Mouse (Mus musculus) forebrain, embryonic 14.5 days (tissue): ENCODE data around the gene Gm5930. TPM values are rescaled to one million over a fixed set of nuclear protein-coding genes. Genes with fewer than 3 reads are reported as not detected.
"Not testable (repeated sequence)": the region's sequence is repeated elsewhere in the genome, so short reads cannot be mapped to it uniquely, and the experiment has no call there.

Experiments
- ATAC-seq: fragments of 200-750 bp; cut with Nextera tagmentation; 2 replicates; pipeline ENCODE4 v1.8.0; 2017; ENCODE audit warnings: mild to moderate bottlenecking, moderate library complexity
- DNase-seq: peaks from one replicate; pipeline ENCODE4 v3.0.0-alpha.2; 2015; ENCODE audit warnings: low spot score
- H3K27ac ChIP-seq: fragments of 300-500 bp; sonication (generic); 2 replicates; pipeline ENCODE4 v1.5.1; 2014; ENCODE audit warnings: low read depth, mild to moderate bottlenecking, control low read depth, low read length, moderate library complexity
- H3K27me3 ChIP-seq: fragments of 300-500 bp; sonication (generic); replicated peaks from 2 replicates; pipeline ENCODE4 v1.6.1; 2014; ENCODE audit warnings: low read length, control low read depth, mixed read lengths; ENCODE audit not compliant: control insufficient read depth, insufficient read depth
- H3K36me3 ChIP-seq: fragments of 300-500 bp; sonication (generic); 2 replicates; pipeline ENCODE4 v1.6.1; 2014; ENCODE audit warnings: low read length, control low read depth; ENCODE audit not compliant: control insufficient read depth, insufficient read depth
- H3K4me1 ChIP-seq: fragments of 300-500 bp; sonication (generic); 2 replicates; pipeline ENCODE4 v1.6.1; 2014; ENCODE audit warnings: antibody characterized with exemption, low read length, control low read depth; ENCODE audit not compliant: control insufficient read depth, insufficient read depth
- H3K4me2 ChIP-seq: fragments of 300-500 bp; sonication (generic); 2 replicates; pipeline ENCODE4 v1.6.1; 2014; ENCODE audit warnings: mild to moderate bottlenecking, control low read depth, low read length
- H3K4me3 ChIP-seq: fragments of 300-500 bp; sonication (generic); 2 replicates; pipeline ENCODE4 v1.5.1; 2014; ENCODE audit warnings: low read depth, low read length, control low read depth
- H3K9ac ChIP-seq: fragments of 300-500 bp; sonication (generic); 2 replicates; pipeline ENCODE4 v1.6.1; 2014; ENCODE audit warnings: mild to moderate bottlenecking, low read length, control low read depth, moderate library complexity
- H3K9me3 ChIP-seq: fragments of 300-500 bp; sonication (generic); replicated peaks from 2 replicates; pipeline ENCODE4 v1.6.1; 2016; ENCODE audit warnings: low read length, control low read depth, mixed read lengths; ENCODE audit not compliant: control insufficient read depth
- WGBS: fragments of 180-500 bp; shearing (Covaris S2); extraction: QIAGEN DNeasy Blood & Tissue Kit; methylation state at CpG from one replicate; pipeline ENCODE4 v1.1.7; 2014; 5-methylcytosine and 5-hydroxymethylcytosine counted together
- polyA plus RNA-seq: library from polyadenylated mRNA; unstranded; fragments of >200 nt; fragmentation: Nextera tagmentation; extraction: Ambion mirVana; gene quantifications from 2 replicates; pipeline ENCODE4 v1.2.1, GENCODE M21; 2014

The Gm5930 gene
- polyA plus RNA-seq, result not detected in 2 replicates

DNA sequence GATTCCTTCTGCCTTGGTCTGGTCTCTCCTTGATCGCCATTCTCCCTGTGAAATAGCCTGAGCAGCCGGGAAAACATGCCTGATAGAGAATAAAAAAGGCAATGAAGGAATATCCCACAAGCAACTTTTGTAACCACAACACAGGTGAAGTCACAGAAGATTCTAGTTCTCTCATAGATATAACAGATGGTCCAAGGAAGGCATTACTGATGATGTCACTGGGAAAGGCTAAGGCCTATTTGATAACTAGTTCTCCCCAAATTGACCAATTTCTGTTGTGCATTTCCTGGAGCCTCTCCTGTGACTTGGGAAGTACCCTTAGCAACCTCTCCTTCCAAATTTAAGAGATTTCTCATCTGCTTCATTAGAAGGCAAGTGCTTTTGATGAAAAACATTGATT, at the start of gene Gm5930:
Gene Gm5930, minus strand, starts transcription at position 101 of the 400 bp plus-strand sequence.
- DNase-seq, H3K27me3 ChIP-seq, H3K4me1 ChIP-seq, H3K27ac ChIP-seq, H3K9me3 ChIP-seq, H3K36me3 ChIP-seq, H3K9ac ChIP-seq, H3K4me3 ChIP-seq, H3K4me2 ChIP-seq, ATAC-seq: not testable (repeated sequence)
- no CpG with 5 or more reads among the region's 2 CpGs for WGBS

DNA sequence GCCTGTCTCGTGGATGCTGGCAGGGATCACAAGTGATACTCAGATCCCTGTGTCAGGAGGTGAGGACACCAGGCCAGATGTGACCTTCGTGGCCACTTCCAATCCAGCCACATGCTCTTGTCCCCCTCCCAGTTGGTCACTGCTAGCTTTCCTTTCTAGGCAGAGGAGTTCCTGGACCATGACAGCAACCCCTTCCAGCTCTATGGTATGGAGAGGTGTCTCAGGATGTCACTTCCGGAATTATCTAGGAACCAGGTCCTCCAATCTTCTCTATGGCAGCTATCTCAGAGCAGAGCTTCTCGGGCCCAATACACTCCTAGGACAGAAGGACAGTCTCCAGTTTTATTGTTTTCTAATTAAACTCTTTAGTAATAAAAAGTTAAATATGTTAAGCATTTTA, 45.8 kb upstream of the Gm5930 start:
- H3K4me1 ChIP-seq, H3K4me2 ChIP-seq, H3K4me3 ChIP-seq, H3K27me3 ChIP-seq, DNase-seq, H3K27ac ChIP-seq, H3K9me3 ChIP-seq, H3K9ac ChIP-seq, ATAC-seq, H3K36me3 ChIP-seq: not testable (repeated sequence)
- WGBS, result 89% methylated on average over 3 of the region's 4 CpGs

DNA sequence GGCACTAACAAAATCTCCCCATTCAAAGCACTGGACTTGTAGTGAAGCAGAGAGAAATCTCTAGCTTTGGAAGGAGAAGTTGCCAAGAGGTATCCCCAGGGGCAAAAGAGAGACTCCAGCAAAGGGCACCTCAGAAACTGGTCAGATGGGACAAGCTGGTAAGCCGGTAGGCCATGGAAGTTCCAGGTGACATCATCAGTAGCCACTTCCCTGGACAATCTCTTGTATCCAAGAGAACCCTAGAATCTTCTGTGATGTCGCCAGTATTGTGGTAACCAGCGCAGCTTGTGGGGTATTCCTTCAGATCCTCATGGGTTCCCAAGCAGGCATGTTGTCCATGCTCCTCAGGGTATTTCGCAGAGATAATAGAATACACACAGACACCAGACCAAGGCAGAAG, 26.7 kb upstream of the Gm5930 start, which contains the start of gene Gm8229:
Gene Gm8229, plus strand, starts transcription at position 301 of the 400 bp plus-strand sequence.
- H3K27me3 ChIP-seq, ATAC-seq, H3K9ac ChIP-seq, H3K4me1 ChIP-seq, H3K9me3 ChIP-seq, H3K4me2 ChIP-seq, DNase-seq, H3K27ac ChIP-seq, H3K36me3 ChIP-seq, H3K4me3 ChIP-seq: not testable (repeated sequence)
- WGBS, result 98% methylated on average over 4 of the region's 4 CpGs

DNA sequence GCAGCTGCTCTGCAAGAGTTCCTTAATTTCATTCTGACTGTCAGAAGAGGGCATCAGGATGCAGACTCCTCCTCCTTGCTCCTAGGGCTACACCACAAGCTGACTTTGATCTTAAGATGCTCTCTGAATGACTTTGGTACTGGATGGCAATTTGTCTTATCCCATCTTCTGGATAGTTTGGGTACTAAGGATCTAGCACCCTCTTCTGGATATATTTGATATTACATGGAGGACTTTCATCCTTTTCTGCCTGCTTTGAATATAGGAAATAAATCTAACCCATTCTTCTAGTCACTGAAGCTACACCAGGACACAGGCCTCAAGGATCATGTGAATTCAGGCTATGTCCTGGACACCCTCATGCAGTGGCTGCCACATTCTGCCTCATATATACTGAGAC, 23.9 kb upstream of the Gm5930 start:
- not testable (repeated sequence) for H3K36me3 ChIP-seq, H3K9me3 ChIP-seq, ATAC-seq, H3K9ac ChIP-seq, H3K4me3 ChIP-seq, H3K27me3 ChIP-seq, H3K4me2 ChIP-seq, H3K27ac ChIP-seq, H3K4me1 ChIP-seq
- peak; percentile 7 for DNase-seq

DNA sequence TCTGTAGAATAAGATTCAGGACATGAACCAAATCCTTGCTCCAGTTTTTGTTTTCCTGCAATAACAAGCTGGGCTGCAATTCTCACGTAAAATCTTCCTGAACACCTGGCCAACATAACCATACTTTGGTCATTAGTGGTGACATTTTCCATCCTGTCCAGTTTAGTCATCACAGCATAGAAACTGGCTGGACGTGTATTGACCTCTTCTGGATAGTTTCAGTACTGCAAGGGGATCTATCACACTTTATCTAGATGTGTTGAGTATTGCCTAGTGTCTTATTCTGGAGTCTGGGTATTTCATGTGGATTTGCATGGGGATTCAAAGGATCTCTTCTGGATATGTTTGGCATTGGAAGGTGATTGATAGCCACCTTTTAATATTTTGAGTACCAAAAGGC, 23.0 kb upstream of the Gm5930 start:
- H3K27ac ChIP-seq, H3K4me1 ChIP-seq, H3K4me2 ChIP-seq, H3K4me3 ChIP-seq, DNase-seq, H3K9ac ChIP-seq, H3K36me3 ChIP-seq, ATAC-seq, H3K9me3 ChIP-seq, H3K27me3 ChIP-seq: not testable (repeated sequence)
- WGBS, result 29% methylated on average over 2 of the region's 2 CpGs

DNA sequence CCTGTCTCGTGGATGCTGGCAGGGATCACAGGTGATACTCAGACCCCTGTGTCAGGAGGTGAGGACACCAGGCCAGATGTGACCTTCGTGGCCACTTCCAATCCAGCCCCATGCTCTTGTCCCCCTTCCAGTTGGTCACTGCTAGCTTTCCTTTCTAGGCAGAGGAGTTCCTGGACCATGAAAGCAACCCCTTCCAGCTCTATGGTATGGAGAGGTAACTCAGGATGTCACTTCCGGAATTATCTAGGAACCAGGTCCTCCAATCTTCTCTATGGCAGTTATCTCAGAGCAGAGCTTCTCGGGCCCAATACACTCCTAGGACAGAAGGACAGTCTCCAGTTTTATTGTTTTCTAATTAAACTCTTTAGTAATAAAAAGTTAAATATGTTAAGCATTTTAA, 26.3 kb downstream of the Gm5930 start:
- not testable (repeated sequence) for H3K27ac ChIP-seq, H3K9ac ChIP-seq, DNase-seq, H3K4me3 ChIP-seq, ATAC-seq, H3K4me1 ChIP-seq, H3K36me3 ChIP-seq, H3K4me2 ChIP-seq, H3K9me3 ChIP-seq, H3K27me3 ChIP-seq
- WGBS, result 79% methylated on average over 3 of the region's 4 CpGs

DNA sequence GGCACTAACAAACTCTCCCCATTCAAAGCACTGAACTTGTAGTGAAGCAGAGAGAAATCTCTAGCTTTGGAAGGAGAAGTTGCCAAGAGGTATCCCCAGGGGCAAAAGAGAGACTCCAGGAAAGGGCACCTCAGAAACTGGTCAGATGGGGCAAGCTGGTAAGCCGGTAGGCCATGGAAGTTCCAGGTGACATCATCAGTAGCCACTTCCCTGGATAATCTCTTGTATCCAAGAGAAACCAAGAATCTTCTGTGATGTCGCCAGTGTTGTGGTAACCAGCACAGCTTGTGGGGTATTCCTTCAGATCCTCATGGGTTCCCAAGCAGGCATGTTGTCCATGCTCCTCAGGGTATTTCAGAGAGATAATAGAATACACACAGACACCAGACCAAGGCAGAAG, 53.1 kb downstream of the Gm5930 start, which contains the start of gene Gm8220:
Gene Gm8220, plus strand, starts transcription at position 301 of the 400 bp plus-strand sequence.
- not testable (repeated sequence) for H3K36me3 ChIP-seq, H3K27me3 ChIP-seq, H3K9me3 ChIP-seq, H3K4me1 ChIP-seq, ATAC-seq, H3K27ac ChIP-seq, H3K9ac ChIP-seq, H3K4me3 ChIP-seq, H3K4me2 ChIP-seq, DNase-seq
- WGBS, result 92% methylated on average over 2 of the region's 2 CpGs

Other genes starting within 250 kb of the Gm5930 start
- gene Ear2, start 235.9 kb downstream of the Gm5930 start, polyA plus RNA-seq, result not detected in 2 replicates
- not detected in 2 replicates for gene Gm3327, start 214.7 kb downstream of the Gm5930 start, polyA plus RNA-seq
- gene Gm8212, start 140.9 kb downstream of the Gm5930 start, polyA plus RNA-seq, result not detected in 2 replicates
- not detected in 2 replicates for gene 4930503E14Rik, start 125.3 kb downstream of the Gm5930 start, polyA plus RNA-seq
- gene Gm8220, start 53.0 kb downstream of the Gm5930 start, polyA plus RNA-seq, result not detected in 2 replicates
- gene Gm8229, start 26.8 kb upstream of the Gm5930 start, polyA plus RNA-seq, result not detected in 2 replicates
- gene Gm3371, start 72.1 kb upstream of the Gm5930 start, polyA plus RNA-seq, result not detected in 2 replicates
- gene Gm8232, start 95.1 kb upstream of the Gm5930 start, polyA plus RNA-seq, result not detected in 2 replicates
- not detected in 2 replicates for gene BC061237, start 153.9 kb upstream of the Gm5930 start, polyA plus RNA-seq
- not detected in 2 replicates for gene Gm17093, start 179.7 kb upstream of the Gm5930 start, polyA plus RNA-seq
- gene Gm8247, start 244.6 kb upstream of the Gm5930 start, polyA plus RNA-seq, result not detected in 2 replicates